9 mouse cellular contexts compared by ENCODE assay signal in genomic region chr11:66167801-66168651, GRCm38 (mm10). TPM values are rescaled to one million over a fixed set of nuclear protein-coding genes. Genes with fewer than 3 reads are reported as not detected.
DNase-seq lines count a peak whose midpoint lies in the region; ATAC-seq and TF ChIP-seq lines count a peak whose summit lies in the region.
"Had no signal": no experiment of that assay in that cellular context is flagged by ENCODE, and none has a peak within 500 bp of the region (broad histone marks: within the 10 kb centered on the region; RNA-seq: fewer than 3 reads in every experiment).

Dnah9 (minus strand) TSS chr11:66168551.

- H3K9me3 ChIP-seq in forebrain, embryonic 13.5 days (replicated peaks) = no peaks in the 10 kb centered on the region
- no peaks in the 10 kb centered on the region for H3K9me3 ChIP-seq in heart, embryonic 14.5 days (ENCODE audit: control insufficient read depth, low read length)
- no peaks in the 10 kb centered on the region for H3K9me3 ChIP-seq in kidney, postnatal 0 days (replicated peaks; ENCODE audit: low read length)
- no peaks in the 10 kb centered on the region for H3K9me3 ChIP-seq in limb, embryonic 14.5 days (ENCODE audit: control insufficient read depth, low read length)
- no peaks in the 10 kb centered on the region for H3K9me3 ChIP-seq in midbrain, embryonic 16.5 days (replicated peaks; ENCODE audit: control insufficient read depth, low read length, poor library complexity, severe bottlenecking)

- peak within 1 kb of the TSS; percentile 81 for H3K27ac ChIP-seq in forebrain, embryonic 13.5 days
- H3K27ac ChIP-seq in heart, embryonic 14.5 days (replicated peaks in 1 of 2; ENCODE audit: control insufficient read depth in 1 of 2, insufficient read depth in 1 of 2, low read depth in 2 of 2, low read length in 2 of 2) = no peak within 1 kb of the TSS
- H3K27ac ChIP-seq in kidney, postnatal 0 days = no peak within 1 kb of the TSS
- H3K27ac ChIP-seq in limb, embryonic 14.5 days (replicated peaks; ENCODE audit: low read depth, low read length) = no peak within 1 kb of the TSS
- H3K27ac ChIP-seq in midbrain, embryonic 16.5 days (ENCODE audit: low read length) = peak within 1 kb of the TSS; percentile 84
- no peak within 1 kb of the TSS for H3K27ac ChIP-seq in testis, adult 2 months (ENCODE audit: control insufficient read depth, insufficient read depth, low read depth, low read length)

- H3K4me2 ChIP-seq in forebrain, embryonic 13.5 days = peak within 1 kb of the TSS; percentile 98
- peak within 1 kb of the TSS; percentile 82 for H3K4me2 ChIP-seq in heart, embryonic 14.5 days (ENCODE audit: low read length)
- H3K4me2 ChIP-seq in kidney, postnatal 0 days (ENCODE audit: low read length) = peak within 1 kb of the TSS; percentile 83
- peak within 1 kb of the TSS; percentile 95 for H3K4me2 ChIP-seq in limb, embryonic 14.5 days (replicated peaks; ENCODE audit: low read depth, low read length, severe bottlenecking)
- peak within 1 kb of the TSS; percentile 86 for H3K4me2 ChIP-seq in midbrain, embryonic 16.5 days (ENCODE audit: low read length)

- TF ChIP-seq CTCF in kidney, postnatal 0 days (IDR thresholded peaks at IDR 0.05; ENCODE audit: low read depth) = 0 out of 2 replicates have a peak, but pooled peaks have one; percentile 5
- TF ChIP-seq CTCF in testis, adult 2 months (IDR thresholded peaks at IDR 0.05; ENCODE audit: control insufficient read depth, insufficient read depth, insufficient replicate concordance, low read depth, low read length) = no peak

- no peak for TF ChIP-seq POLR2A in limb, embryonic 14.5 days (IDR thresholded peaks at IDR 0.05; ENCODE audit: borderline replicate concordance, extremely low read depth, insufficient read depth, insufficient read length)
- TF ChIP-seq POLR2A in testis, adult 2 months (IDR thresholded peaks at IDR 0.05; ENCODE audit: control insufficient read depth, low read depth, low read length) = peak; percentile 34; the same call in 1 of the 2 replicates

- peaks cover 11% of the 10 kb centered on the region; the same call in 1 of the 2 replicates for H3K27me3 ChIP-seq in forebrain, embryonic 13.5 days
- H3K27me3 ChIP-seq in heart, embryonic 14.5 days (ENCODE audit: control insufficient read depth, insufficient read depth, low read length) = peaks cover 28% of the 10 kb centered on the region
- H3K27me3 ChIP-seq in kidney, postnatal 0 days (ENCODE audit: insufficient read depth, low read length) = no peaks in the 10 kb centered on the region
- peaks cover 9% of the 10 kb centered on the region; the same call in 1 of the 2 replicates for H3K27me3 ChIP-seq in limb, embryonic 14.5 days (ENCODE audit: control insufficient read depth, insufficient read depth, low read length)
- H3K27me3 ChIP-seq in midbrain, embryonic 16.5 days (ENCODE audit: control insufficient read depth, insufficient read depth, low read depth, low read length) = no peaks in the 10 kb centered on the region
- H3K27me3 ChIP-seq in testis, adult 2 months (ENCODE audit: control insufficient read depth, insufficient read depth, low read length) = no peaks in the 10 kb centered on the region

- H3K4me1 ChIP-seq in forebrain, embryonic 13.5 days = 0 out of 2 replicates have a peak, but pooled peaks cover 10% of the 10 kb centered on the region
- peaks cover 0 to 5% of the 10 kb centered on the region in 2 experiments; a peak in 1 of 4 replicates for H3K4me1 ChIP-seq in heart, embryonic 14.5 days (ENCODE audit: control insufficient read depth in 2 of 2, insufficient read depth in 2 of 2, low read length in 2 of 2)
- 0 out of 2 replicates have a peak, but pooled peaks cover 4% of the 10 kb centered on the region for H3K4me1 ChIP-seq in kidney, postnatal 0 days (replicated peaks; ENCODE audit: insufficient read depth, low read length)
- peaks cover 8% of the 10 kb centered on the region; the same call in 1 of the 2 replicates for H3K4me1 ChIP-seq in limb, embryonic 14.5 days (ENCODE audit: control insufficient read depth, insufficient read depth, low read length)
- H3K4me1 ChIP-seq in midbrain, embryonic 16.5 days (ENCODE audit: control insufficient read depth, insufficient read depth, low read length) = peaks cover 2% of the 10 kb centered on the region; the same call in 1 of the 2 replicates
- H3K4me1 ChIP-seq in testis, adult 2 months (ENCODE audit: control insufficient read depth, insufficient read depth, low read length) = peaks cover 5% of the 10 kb centered on the region

- peak within 1 kb of the TSS; percentile 49 for H3K4me3 ChIP-seq in forebrain, embryonic 13.5 days
- H3K4me3 ChIP-seq in heart, embryonic 14.5 days (ENCODE audit: control insufficient read depth in 1 of 2, insufficient read depth in 1 of 2, low read depth in 1 of 2, low read length in 2 of 2) = peak within 1 kb of the TSS; percentile 44 to 58
- peak within 1 kb of the TSS; percentile 36 for H3K4me3 ChIP-seq in kidney, postnatal 0 days (replicated peaks; ENCODE audit: low read depth, low read length)
- H3K4me3 ChIP-seq in limb, embryonic 14.5 days (replicated peaks; ENCODE audit: low read length) = peak within 1 kb of the TSS; percentile 46
- peak within 1 kb of the TSS; percentile 75 for H3K4me3 ChIP-seq in midbrain, embryonic 16.5 days (ENCODE audit: low read depth, low read length)
- peak within 1 kb of the TSS; percentile 62 for H3K4me3 ChIP-seq in testis, adult 2 months (ENCODE audit: control insufficient read depth, low read depth, low read length)
- H3K4me3 ChIP-seq: myocyte had no signal

- peak within 1 kb of the TSS; percentile 50 for H3K9ac ChIP-seq in forebrain, embryonic 13.5 days
- H3K9ac ChIP-seq in heart, embryonic 14.5 days (ENCODE audit: low read length) = peak within 1 kb of the TSS; percentile 55
- H3K9ac ChIP-seq in kidney, postnatal 0 days (ENCODE audit: low read depth, low read length) = 0 out of 2 replicates have a peak within 1 kb of the TSS, but pooled peaks have one; percentile 8
- H3K9ac ChIP-seq in limb, embryonic 14.5 days (ENCODE audit: low read depth, low read length, severe bottlenecking) = peak within 1 kb of the TSS; percentile 49
- H3K9ac ChIP-seq in midbrain, embryonic 16.5 days (ENCODE audit: low read depth, low read length) = peak within 1 kb of the TSS; percentile 83

- no peaks in the 10 kb centered on the region for H3K36me3 ChIP-seq in forebrain, embryonic 13.5 days (ENCODE audit: poor library complexity, severe bottlenecking)
- H3K36me3 ChIP-seq in heart, embryonic 14.5 days (ENCODE audit: control insufficient read depth, insufficient read depth, low read length) = no peaks in the 10 kb centered on the region
- no peaks in the 10 kb centered on the region for H3K36me3 ChIP-seq in kidney, postnatal 0 days (ENCODE audit: insufficient read depth, low read length)
- H3K36me3 ChIP-seq in limb, embryonic 14.5 days (ENCODE audit: control insufficient read depth, insufficient read depth, low read length) = no peaks in the 10 kb centered on the region
- no peaks in the 10 kb centered on the region for H3K36me3 ChIP-seq in midbrain, embryonic 16.5 days (ENCODE audit: control insufficient read depth, insufficient read depth, low read length)
- no peaks in the 10 kb centered on the region for H3K36me3 ChIP-seq in testis, adult 2 months (ENCODE audit: control insufficient read depth, insufficient read depth, low read length)

- peak; percentile 2 to 3 for DNase-seq in thymus, postnatal 36 days
- no peak for DNase-seq in thymus, postnatal 25 days
- DNase-seq in kidney, postnatal 0 days (ENCODE audit: low spot score) = peak; percentile 88
- peak; percentile 90 for DNase-seq in limb, embryonic 14.5 days (ENCODE audit: low spot score)

- WGBS in forebrain, embryonic 13.5 days = under 1% methylated on average over 53 of the region's 53 CpGs
- WGBS in heart, embryonic 14.5 days = under 1% methylated on average over 51 of the region's 53 CpGs
- WGBS in kidney, postnatal 0 days = under 1% methylated on average over 52 of the region's 53 CpGs
- WGBS in limb, embryonic 14.5 days = under 1% methylated on average over 52 of the region's 53 CpGs
- WGBS in midbrain, embryonic 16.5 days = 0% methylated on average over 53 of the region's 53 CpGs

- ATAC-seq in forebrain, embryonic 13.5 days = peak; percentile 98
- peak; percentile 82 for ATAC-seq in heart, embryonic 14.5 days (ENCODE audit: insufficient number of reproducible peaks, insufficient read depth, low FRiP score, low read depth)
- ATAC-seq in kidney, postnatal 0 days (replicated peaks; ENCODE audit: low FRiP score, low read depth) = peak; percentile 90
- ATAC-seq in limb, embryonic 14.5 days (ENCODE audit: low FRiP score, low read depth) = peak; percentile 89
- ATAC-seq in midbrain, embryonic 16.5 days = peak; percentile 98

RNA-seq across cellular contexts. Expression of gene Dnah9, which starts in this region (rescaled TPM):
- polyA plus RNA-seq in forebrain, embryonic 13.5 days (2015; fragmentation: Nextera tagmentation; extraction: Ambion mirVana) = 0.73 and 1.0 TPM in 2 replicates
- polyA plus RNA-seq in heart, embryonic 14.5 days (2014; fragmentation: Nextera tagmentation; extraction: Ambion mirVana) = 0.05 and 0.14 TPM in 2 replicates
- 0.09 TPM in 1 of 2 replicates, not detected in the other for polyA plus RNA-seq in kidney, postnatal 0 days (2015; fragmentation: Nextera tagmentation; extraction: Ambion mirVana)
- polyA plus RNA-seq in limb, embryonic 14.5 days (2012; rRNA removed) = 0.36 and 0.38 TPM in 2 replicates
- polyA plus RNA-seq in limb, embryonic 14.5 days (2014; fragmentation: Nextera tagmentation; extraction: Ambion mirVana) = 0.17 and 0.19 TPM in 2 replicates
- polyA plus RNA-seq in midbrain, embryonic 16.5 days (2015; fragmentation: Nextera tagmentation; extraction: Ambion mirVana) = 2.6 and 2.7 TPM in 2 replicates
- 1.6 and 2.1 TPM in 2 replicates for polyA plus RNA-seq in testis, adult 2 months (2012; rRNA removed)
- polyA plus RNA-seq: myocyte had no signal

Comparison
In these comparisons a context has a peak if more than half of its experiments do, and no peak if none do; other contexts are left out.
1. Peak in ATAC-seq, H3K4me3 ChIP-seq, H3K9ac ChIP-seq and H3K4me2 ChIP-seq in heart, embryonic 14.5 days; RNA of the gene not detected or under 1 TPM.
2. Peak in DNase-seq, ATAC-seq, H3K4me3 ChIP-seq, H3K9ac ChIP-seq and H3K4me2 ChIP-seq in kidney, postnatal 0 days; RNA of the gene not detected or under 1 TPM.
3. Peak in DNase-seq, ATAC-seq, H3K4me3 ChIP-seq, H3K9ac ChIP-seq and H3K4me2 ChIP-seq in limb, embryonic 14.5 days; RNA of the gene not detected or under 1 TPM.
4. H3K27ac ChIP-seq: peak in forebrain, embryonic 13.5 days (single experiment) and midbrain, embryonic 16.5 days (single experiment); none in heart, embryonic 14.5 days (0 of 2), kidney, postnatal 0 days (single experiment), limb, embryonic 14.5 days (single experiment) and testis, adult 2 months (single experiment).
5. H3K9ac ChIP-seq: peak in every context shown above with its lines; median percentile 83 in midbrain, embryonic 16.5 days; 55 in heart, embryonic 14.5 days; 50 in forebrain, embryonic 13.5 days; 49 in limb, embryonic 14.5 days; 8 in kidney, postnatal 0 days.
6. Peak in every context shown above with its lines, with median percentiles within 50 percentile points of each other: ATAC-seq, H3K4me2 ChIP-seq and H3K4me3 ChIP-seq.